Comparison of ENCODE assay signal across 29 mouse cellular contexts in the genomic region with DNA sequence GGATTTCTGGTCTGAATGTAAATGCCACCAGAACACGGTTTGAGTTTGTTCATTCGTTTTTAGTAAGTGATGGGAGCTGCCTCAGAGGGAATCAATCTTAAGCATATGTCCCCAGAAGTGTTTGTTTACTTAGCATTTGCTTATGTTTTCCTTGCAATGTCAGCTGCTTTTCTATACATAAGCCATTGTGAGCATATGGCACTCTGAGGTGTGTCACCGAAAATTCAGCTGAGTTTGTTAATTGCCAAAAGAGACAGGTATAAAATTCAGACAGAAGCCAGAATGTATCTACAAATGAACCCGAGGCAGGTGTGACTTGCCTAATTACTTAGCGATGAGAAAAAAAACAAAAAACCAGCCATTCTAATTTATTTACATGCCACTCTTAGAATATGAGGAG.
"Had no signal": no experiment of that assay in that cellular context is flagged by ENCODE, and none has a peak within 500 bp of the region (broad histone marks: within the 10 kb centered on the region; RNA-seq: fewer than 3 reads in every experiment).

No protein-coding gene starts in this region.

- ATAC-seq: hindbrain, postnatal 0 days; intestine, embryonic 16.5 days; liver, postnatal 0 days had no signal

- H3K9me3 ChIP-seq: heart, embryonic 13.5 days; heart, embryonic 15.5 days; hindbrain, embryonic 12.5 days; hindbrain, embryonic 15.5 days; kidney, embryonic 15.5 days; limb, embryonic 10.5 days; limb, embryonic 12.5 days; liver, embryonic 13.5 days; liver, embryonic 15.5 days had no signal

- H3K9ac ChIP-seq: heart, embryonic 13.5 days; heart, embryonic 15.5 days; hindbrain, embryonic 12.5 days; hindbrain, embryonic 15.5 days; kidney, embryonic 15.5 days; limb, embryonic 12.5 days; liver, embryonic 13.5 days; liver, embryonic 15.5 days; liver, postnatal 0 days had no signal

- H3K4me3 ChIP-seq: heart, adult 2 months; heart, embryonic 13.5 days; heart, embryonic 15.5 days; hindbrain, embryonic 12.5 days; hindbrain, embryonic 15.5 days; kidney, embryonic 15.5 days; layer of hippocampus, adult 2 months; left cerebral cortex, adult 2 months; limb, embryonic 10.5 days; limb, embryonic 12.5 days; liver, embryonic 13.5 days; liver, embryonic 15.5 days had no signal

- H3K27ac ChIP-seq: heart, adult 2 months; heart, embryonic 13.5 days; heart, embryonic 15.5 days; hindbrain, embryonic 12.5 days; hindbrain, embryonic 15.5 days; hindbrain, postnatal 0 days; kidney, embryonic 15.5 days; kidney, postnatal 0 days; layer of hippocampus, adult 2 months; left cerebral cortex, adult 2 months; limb, embryonic 10.5 days; limb, embryonic 12.5 days; liver, embryonic 13.5 days; liver, embryonic 15.5 days had no signal

- H3K36me3 ChIP-seq: heart, embryonic 13.5 days; heart, embryonic 15.5 days; hindbrain, embryonic 12.5 days; hindbrain, embryonic 15.5 days; kidney, embryonic 15.5 days; limb, embryonic 10.5 days; limb, embryonic 12.5 days; liver, embryonic 13.5 days; liver, embryonic 15.5 days had no signal

- H3K27me3 ChIP-seq: heart, embryonic 13.5 days; heart, embryonic 15.5 days; hindbrain, embryonic 12.5 days; hindbrain, embryonic 15.5 days; kidney, embryonic 15.5 days; limb, embryonic 12.5 days; liver, embryonic 13.5 days; liver, embryonic 15.5 days had no signal

- H3K4me2 ChIP-seq: heart, embryonic 11.5 days; heart, embryonic 13.5 days; heart, embryonic 15.5 days; hindbrain, embryonic 12.5 days; hindbrain, embryonic 15.5 days; kidney, embryonic 15.5 days; limb, embryonic 12.5 days; liver, embryonic 11.5 days; liver, embryonic 13.5 days; liver, embryonic 15.5 days had no signal

- H3K4me1 ChIP-seq: heart, embryonic 13.5 days; heart, embryonic 15.5 days; hindbrain, embryonic 12.5 days; hindbrain, embryonic 15.5 days; kidney, embryonic 15.5 days; limb, embryonic 10.5 days; limb, embryonic 12.5 days; liver, embryonic 13.5 days; liver, embryonic 15.5 days had no signal

- DNase-seq: gastrocnemius, postnatal 14 days; gastrocnemius, postnatal 36 days; heart, adult 11 months; heart, adult 2 months; heart, postnatal 14 days; heart, postnatal 36 days; kidney, adult 11 months; kidney, adult 2 months; kidney, adult 9 months; kidney, postnatal 14 days; kidney, postnatal 4 days; liver; liver, embryonic 13.5 days; liver, postnatal 0 days had no signal
